ENCODE assay signal across 22 mouse cellular contexts in the genomic region with DNA sequence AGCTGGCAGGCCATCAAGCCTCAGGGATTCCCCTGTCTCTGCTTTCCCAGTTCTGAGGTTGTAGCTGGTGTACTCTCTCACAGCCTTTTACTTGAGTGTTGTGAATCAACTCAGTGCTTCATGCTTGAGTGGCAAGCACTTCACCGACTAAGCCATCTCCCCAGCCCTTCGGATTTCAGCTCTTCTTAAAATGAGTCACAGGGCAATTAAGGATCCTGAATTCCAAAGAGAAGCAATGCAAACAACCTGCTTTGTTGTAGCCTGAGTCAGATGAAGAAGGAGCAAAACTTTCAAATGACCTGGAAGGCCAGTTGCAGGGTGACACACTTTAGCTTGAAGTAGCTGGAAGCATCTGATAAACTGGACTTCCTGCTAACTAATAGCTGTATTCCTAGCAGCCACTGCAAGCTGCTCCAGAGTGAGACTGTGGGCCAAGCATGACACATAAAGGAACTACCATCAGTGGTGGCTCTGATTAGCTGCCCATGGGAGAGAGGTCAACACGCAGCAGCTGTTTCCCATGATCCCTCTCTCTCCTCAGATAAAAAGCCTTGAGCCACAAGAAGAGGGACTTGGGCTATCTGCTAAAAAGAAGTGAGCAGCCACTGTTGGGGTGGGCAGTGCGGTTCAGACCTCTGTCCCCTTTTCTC.
DNase-seq lines count a peak whose midpoint lies in the region; ATAC-seq and TF ChIP-seq lines count a peak whose summit lies in the region.
"Had no signal": no experiment of that assay in that cellular context is flagged by ENCODE, and none has a peak within 500 bp of the region (broad histone marks: within the 10 kb centered on the region; RNA-seq: fewer than 3 reads in every experiment).

No protein-coding gene starts in this region.

- H3K36me3 ChIP-seq in forebrain, embryonic 10.5 days (replicated peaks) = no peaks in the 10 kb centered on the region
- no peaks in the 10 kb centered on the region for H3K36me3 ChIP-seq in forebrain, embryonic 13.5 days (ENCODE audit: poor library complexity, severe bottlenecking)
- H3K36me3 ChIP-seq in lung, postnatal 0 days (ENCODE audit: insufficient read depth, low read length) = no peaks in the 10 kb centered on the region
- no peaks in the 10 kb centered on the region for H3K36me3 ChIP-seq in midbrain, embryonic 15.5 days (replicated peaks)
- H3K36me3 ChIP-seq: embryonic facial prominence, embryonic 13.5 days; limb, embryonic 13.5 days; liver, embryonic 15.5 days; midbrain, embryonic 10.5 days; neural tube, embryonic 12.5 days had no signal

- 0 out of 2 replicates have a peak overlapping the region, but pooled peaks have one; percentile 4 for H3K27ac ChIP-seq in forebrain, embryonic 10.5 days
- H3K27ac ChIP-seq in forebrain, embryonic 13.5 days = no peak overlapping the region
- H3K27ac ChIP-seq in lung, postnatal 0 days (ENCODE audit: low read length) = no peak overlapping the region
- no peak overlapping the region for H3K27ac ChIP-seq in midbrain, embryonic 15.5 days
- H3K27ac ChIP-seq: embryonic facial prominence, embryonic 13.5 days; gastrocnemius, adult 2 months; hindbrain, embryonic 14.5 days; limb, embryonic 13.5 days; liver, embryonic 15.5 days; midbrain, embryonic 10.5 days; neural tube, embryonic 12.5 days; stomach, postnatal 0 days had no signal

- peaks cover 12% of the 10 kb centered on the region for H3K4me1 ChIP-seq in forebrain, embryonic 10.5 days
- no peaks in the 10 kb centered on the region for H3K4me1 ChIP-seq in forebrain, embryonic 13.5 days
- no peaks in the 10 kb centered on the region for H3K4me1 ChIP-seq in lung, postnatal 0 days (ENCODE audit: insufficient read depth, low read depth, low read length)
- 0 out of 2 replicates have a peak, but pooled peaks cover 3% of the 10 kb centered on the region for H3K4me1 ChIP-seq in midbrain, embryonic 15.5 days
- H3K4me1 ChIP-seq: limb, embryonic 13.5 days; liver, embryonic 15.5 days had no signal

- H3K9ac ChIP-seq in forebrain, embryonic 13.5 days = no peak overlapping the region
- no peak overlapping the region for H3K9ac ChIP-seq in lung, postnatal 0 days (replicated peaks; ENCODE audit: low read depth)
- no peak overlapping the region for H3K9ac ChIP-seq in midbrain, embryonic 15.5 days
- H3K9ac ChIP-seq: embryonic facial prominence, embryonic 13.5 days; hindbrain, embryonic 14.5 days; limb, embryonic 13.5 days; liver, embryonic 15.5 days; neural tube, embryonic 12.5 days had no signal

- ATAC-seq in forebrain, embryonic 13.5 days = no peak
- ATAC-seq in lung, postnatal 0 days = peak; percentile 61
- no peak for ATAC-seq in midbrain, embryonic 15.5 days (replicated peaks)
- ATAC-seq: intestine, embryonic 16.5 days had no signal

- TF ChIP-seq CTCF in lung, postnatal 0 days (IDR thresholded peaks at IDR 0.05) = no peak

- no peak overlapping the region for H3K4me3 ChIP-seq in forebrain, embryonic 10.5 days
- no peak overlapping the region for H3K4me3 ChIP-seq in forebrain, embryonic 13.5 days
- H3K4me3 ChIP-seq in lung, postnatal 0 days (ENCODE audit: low read depth, low read length) = no peak overlapping the region
- H3K4me3 ChIP-seq in midbrain, embryonic 15.5 days = no peak overlapping the region
- H3K4me3 ChIP-seq: embryonic facial prominence, embryonic 13.5 days; gastrocnemius, adult 2 months; limb, embryonic 13.5 days; liver, embryonic 15.5 days; midbrain, embryonic 10.5 days; neural tube, embryonic 12.5 days had no signal

- 52% methylated on average over 4 of the region's 4 CpGs for WGBS in forebrain, embryonic 10.5 days
- 41% methylated on average over 4 of the region's 4 CpGs for WGBS in forebrain, embryonic 13.5 days
- 50% methylated on average over 4 of the region's 4 CpGs for WGBS in lung, postnatal 0 days
- 46% methylated on average over 4 of the region's 4 CpGs for WGBS in midbrain, embryonic 15.5 days

- no peak for DNase-seq in forebrain, embryonic 10.5 days (ENCODE audit: extremely low spot score, low spot score)
- DNase-seq in lung, postnatal 0 days (ENCODE audit: low spot score) = peak; percentile 35
- DNase-seq in lung, adult 18-20 months = no peak
- peak; percentile 42 for DNase-seq in heart, postnatal 4 days
- DNase-seq in layer of hippocampus, postnatal 36 days = no peak
- DNase-seq in B cell, adult 2 months = no peak
- DNase-seq: adrenal gland, postnatal 36 days; cerebellum, adult 9-10 months; gastrocnemius, adult 2 months; kidney, postnatal 14 days; right cerebral cortex, postnatal 25 days; thymus, postnatal 14 days had no signal

- no peak for TF ChIP-seq EP300 in lung, postnatal 0 days (IDR thresholded peaks at IDR 0.05)

- H3K9me3 ChIP-seq in forebrain, embryonic 10.5 days = no peaks in the 10 kb centered on the region
- H3K9me3 ChIP-seq in forebrain, embryonic 13.5 days (replicated peaks) = no peaks in the 10 kb centered on the region
- H3K9me3 ChIP-seq in lung, postnatal 0 days (ENCODE audit: low read length) = no peaks in the 10 kb centered on the region
- H3K9me3 ChIP-seq in midbrain, embryonic 15.5 days = no peaks in the 10 kb centered on the region
- H3K9me3 ChIP-seq: embryonic facial prominence, embryonic 13.5 days; limb, embryonic 13.5 days; liver, embryonic 15.5 days; midbrain, embryonic 10.5 days; neural tube, embryonic 12.5 days had no signal

- H3K27me3 ChIP-seq in forebrain, embryonic 10.5 days (ENCODE audit: poor library complexity, severe bottlenecking) = no peaks in the 10 kb centered on the region
- H3K27me3 ChIP-seq in forebrain, embryonic 13.5 days = no peaks in the 10 kb centered on the region
- no peaks in the 10 kb centered on the region for H3K27me3 ChIP-seq in lung, postnatal 0 days (replicated peaks; ENCODE audit: insufficient read depth, low read length)
- no peaks in the 10 kb centered on the region for H3K27me3 ChIP-seq in midbrain, embryonic 15.5 days (replicated peaks)
- H3K27me3 ChIP-seq: embryonic facial prominence, embryonic 13.5 days; limb, embryonic 13.5 days; liver, embryonic 15.5 days; neural tube, embryonic 12.5 days had no signal

- H3K4me2 ChIP-seq in forebrain, embryonic 13.5 days = no peak overlapping the region
- H3K4me2 ChIP-seq in lung, postnatal 0 days (replicated peaks; ENCODE audit: low read depth, low read length) = no peak overlapping the region
- no peak overlapping the region for H3K4me2 ChIP-seq in midbrain, embryonic 15.5 days
- H3K4me2 ChIP-seq: embryonic facial prominence, embryonic 13.5 days; hindbrain, embryonic 14.5 days; limb, embryonic 13.5 days; liver, embryonic 15.5 days; neural tube, embryonic 12.5 days had no signal

Comparison
In these comparisons a context has a peak if more than half of its experiments do, and no peak if none do; other contexts are left out.
1. DNase-seq: peak in lung, postnatal 0 days (single experiment) and heart, postnatal 4 days (single experiment); none in forebrain, embryonic 10.5 days (single experiment), lung, adult 18-20 months (0 of 2), layer of hippocampus, postnatal 36 days (0 of 2) and B cell, adult 2 months (0 of 2).